Mouse (Mus musculus) limb, embryonic 12.5 days (tissue): Measurements from ENCODE around the gene Cnpy3. TPM values are rescaled to one million over a fixed set of nuclear protein-coding genes. Genes with fewer than 3 reads are reported as not detected.

Source experiments
- ATAC-seq: fragments of 200-750 bp; cut with Nextera tagmentation; 2 replicates; pipeline ENCODE4 v1.8.0; 2017; ENCODE audit warnings: low read depth, moderate TSS enrichment; ENCODE audit not compliant: insufficient number of reproducible peaks, insufficient read depth, low FRiP score, low TSS enrichment
- H3K27ac ChIP-seq: fragments of 300-500 bp; sonication (generic); 2 replicates; pipeline ENCODE4 v1.5.1; 2016; ENCODE audit warnings: mild to moderate bottlenecking, moderate library complexity
- H3K27me3 ChIP-seq: fragments of 300-500 bp; sonication (generic); 2 replicates; pipeline ENCODE4 v1.6.1; 2016; ENCODE audit warnings: mild to moderate bottlenecking, moderate library complexity
- H3K36me3 ChIP-seq: fragments of 300-500 bp; sonication (generic); 2 replicates; pipeline ENCODE4 v1.6.1; 2016; ENCODE audit warnings: mild to moderate bottlenecking, moderate library complexity
- H3K4me1 ChIP-seq: fragments of 300-500 bp; sonication (generic); replicated peaks from 2 replicates; pipeline ENCODE4 v1.6.1; 2016
- H3K4me2 ChIP-seq: fragments of 300-500 bp; sonication (generic); 2 replicates; pipeline ENCODE4 v1.6.1; 2016; ENCODE audit warnings: mild to moderate bottlenecking, moderate library complexity
- H3K4me3 ChIP-seq: fragments of 300-500 bp; sonication (generic); replicated peaks from 2 replicates; pipeline ENCODE4 v1.5.1; 2016; ENCODE audit warnings: mild to moderate bottlenecking
- H3K9ac ChIP-seq: fragments of 300-500 bp; sonication (generic); replicated peaks from 2 replicates; pipeline ENCODE4 v1.6.1; 2016; ENCODE audit warnings: mild to moderate bottlenecking, moderate library complexity
- H3K9me3 ChIP-seq: fragments of 300-500 bp; sonication (generic); 2 replicates; pipeline ENCODE4 v1.6.1; 2016; ENCODE audit warnings: mild to moderate bottlenecking, moderate library complexity
- WGBS: fragments of 180-500 bp; shearing (Covaris S2); methylation state at CpG from one replicate; pipeline ENCODE4 v1.1.7; 2016; 5-methylcytosine and 5-hydroxymethylcytosine counted together
- polyA plus RNA-seq: library from polyadenylated mRNA; unstranded; fragments of >200 nt; fragmentation: Nextera tagmentation; extraction: Ambion mirVana; gene quantifications from 2 replicates; pipeline ENCODE4 v1.2.1, GENCODE M21; 2016

Gene Cnpy3
- polyA plus RNA-seq, 1 experiment from 2014 or later, result 58.5 TPM

DNA sequence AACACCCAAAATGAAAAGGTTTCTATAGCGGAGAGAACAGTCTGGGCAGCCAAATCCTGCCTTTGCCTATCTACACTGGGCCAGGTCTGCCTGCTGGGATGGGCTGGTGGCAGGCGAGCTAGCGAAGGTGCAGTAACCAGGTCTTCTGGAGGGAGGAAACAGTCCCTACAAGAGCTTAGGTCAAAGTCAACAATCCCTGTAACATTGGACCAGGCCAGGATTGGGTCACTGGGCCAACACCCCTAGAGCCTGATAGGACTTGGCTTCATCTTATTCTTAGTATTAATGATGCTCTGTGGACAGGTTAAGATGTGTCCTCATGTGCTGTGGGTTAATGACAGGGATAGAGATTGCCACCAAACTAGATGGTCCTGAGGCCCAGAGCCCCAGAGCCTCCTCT is 18.0 kb downstream of the Cnpy3 start:
- 88% methylated on average over 3 of the region's 3 CpGs for WGBS
- ATAC-seq, result no peak

DNA sequence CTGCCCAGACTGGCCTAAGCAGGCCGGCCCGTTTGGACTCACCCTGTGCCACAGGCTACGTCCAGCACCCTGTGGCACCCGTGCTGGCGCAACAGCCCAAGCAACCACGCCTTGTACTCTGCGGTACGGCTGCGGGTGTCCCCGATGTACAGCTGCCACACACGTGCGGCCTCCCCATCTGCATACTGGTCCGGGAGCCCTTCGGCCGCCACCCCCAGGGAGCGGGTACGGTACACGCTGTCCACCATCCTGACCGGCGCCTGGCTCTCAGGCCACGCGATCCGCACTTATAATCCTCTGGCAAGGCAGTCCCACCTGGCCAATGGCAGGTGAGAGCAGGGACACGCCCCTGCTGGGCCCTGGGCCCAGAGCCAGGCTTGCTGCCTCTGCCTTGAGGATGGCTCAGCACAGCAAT is 23.1 kb downstream of the Cnpy3 start, which contains the start of gene Gnmt:
TSS of gene Gnmt (minus strand) at position 265 of the 415 bp plus-strand sequence.
- Histone ChIP-seq H3K9ac (peak within 1 kb of the TSS; percentile 44; the same call in 1 of the 2 replicates), H3K36me3 (peaks cover 24% of the 10 kb centered on the region), H3K27me3 (peaks cover 29% of the 10 kb centered on the region), H3K4me2 (peak within 1 kb of the TSS; percentile 36), H3K4me1 (peaks cover 8% of the 10 kb centered on the region; the same call in 1 of the 2 replicates), H3K27ac (no peak within 1 kb of the TSS), H3K9me3 (no peaks in the 10 kb centered on the region), H3K4me3 (peak within 1 kb of the TSS; percentile 16)
- WGBS, result 12% methylated on average over 24 of the region's 24 CpGs
- ATAC-seq, result no peak

More for the DNA sequence above, 18.0 kb downstream of the Cnpy3 start:
- Histone ChIP-seq H3K4me2 (no peak overlapping the region), H3K36me3 (peaks cover 40% of the 10 kb centered on the region), H3K4me1 (peaks cover 1% of the 10 kb centered on the region; the same call in 1 of the 2 replicates), H3K27ac (no peak overlapping the region), H3K9me3 (no peaks in the 10 kb centered on the region), H3K9ac (no peak overlapping the region), H3K4me3 (no peak overlapping the region), H3K27me3 (peaks cover 16% of the 10 kb centered on the region)

DNA sequence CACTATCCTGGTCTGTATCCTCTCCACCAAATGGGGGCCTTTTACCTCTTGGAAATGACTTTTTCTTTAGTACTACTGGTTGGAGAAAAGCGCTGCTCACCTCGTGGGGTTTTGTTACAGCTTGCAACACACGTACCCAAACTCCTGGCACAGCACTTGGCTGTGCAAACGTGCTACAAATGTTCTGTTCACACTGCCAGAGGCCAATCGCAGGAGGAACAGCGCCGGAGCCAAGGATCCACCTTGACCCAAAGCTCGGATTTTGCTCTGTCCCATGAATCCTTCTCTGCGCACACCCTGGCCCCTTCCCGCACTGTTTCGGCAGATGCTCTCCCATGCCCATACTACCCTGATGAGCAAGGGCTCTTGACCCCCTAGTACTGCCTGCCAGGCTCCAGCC is 23.5 kb downstream of the Cnpy3 start:
- Histone ChIP-seq H3K4me3 (peak overlapping the region; percentile 16), H3K36me3 (peaks cover 28% of the 10 kb centered on the region)

DNA sequence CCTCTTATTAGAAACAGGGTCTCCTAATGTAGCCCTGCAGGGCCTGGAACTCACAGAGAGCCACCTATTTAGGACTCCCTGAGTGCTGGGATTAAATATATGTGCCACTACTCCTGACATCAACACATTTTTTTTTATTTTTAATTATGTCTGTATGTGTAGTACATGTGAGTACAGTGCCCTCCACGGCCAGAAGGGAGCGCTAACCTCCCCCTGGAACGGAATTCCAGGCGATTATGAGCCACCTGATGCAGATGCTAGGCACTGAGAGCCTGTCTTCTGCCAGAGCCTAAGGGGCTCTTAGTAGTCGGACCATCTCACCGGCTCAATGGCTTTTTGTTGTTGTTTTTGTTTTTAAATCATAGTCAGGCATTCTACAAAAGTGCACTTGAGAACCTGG is 24.0 kb downstream of the Cnpy3 start:
- Histone ChIP-seq H3K4me1 (peaks cover 8% of the 10 kb centered on the region; the same call in 1 of the 2 replicates), H3K4me2 (no peak overlapping the region), H3K9ac (no peak overlapping the region), H3K27me3 (peaks cover 29% of the 10 kb centered on the region), H3K36me3 (peaks cover 33% of the 10 kb centered on the region), H3K4me3 (no peak overlapping the region), H3K27ac (no peak overlapping the region), H3K9me3 (no peaks in the 10 kb centered on the region)
- no peak for ATAC-seq
- 37% methylated on average over 6 of the region's 6 CpGs for WGBS

More for the DNA sequence above, 23.5 kb downstream of the Cnpy3 start:
- peak overlapping the region; percentile 36 for H3K4me2 ChIP-seq
- H3K27me3 ChIP-seq, result peaks cover 29% of the 10 kb centered on the region
- H3K9ac ChIP-seq, result peak overlapping the region; percentile 44; the same call in 1 of the 2 replicates
- ATAC-seq, result no peak
- peaks cover 8% of the 10 kb centered on the region; the same call in 1 of the 2 replicates for H3K4me1 ChIP-seq
- H3K9me3 ChIP-seq, result no peaks in the 10 kb centered on the region
- no peak overlapping the region for H3K27ac ChIP-seq
- 46% methylated on average over 11 of the region's 11 CpGs for WGBS

DNA sequence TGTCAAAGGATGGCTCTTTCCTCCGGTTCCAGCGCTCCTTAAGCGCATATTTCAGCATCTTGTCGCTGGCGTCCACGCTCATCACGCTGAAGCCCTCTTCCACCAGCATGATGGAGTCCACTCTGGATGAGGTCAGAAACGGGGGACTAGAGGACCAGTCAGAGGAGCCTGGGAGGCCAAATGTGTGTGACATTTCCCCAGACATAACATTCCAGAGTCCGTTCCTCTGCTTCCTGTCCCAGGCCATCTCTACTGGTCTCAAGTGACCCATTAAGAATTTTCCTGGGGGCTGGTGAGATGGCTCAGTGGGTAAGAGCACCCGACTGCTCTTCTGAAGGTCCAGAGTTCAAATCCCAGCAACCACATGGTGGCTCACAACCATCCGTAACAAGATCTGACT is 24.7 kb downstream of the Cnpy3 start:
- no peak for ATAC-seq

DNA sequence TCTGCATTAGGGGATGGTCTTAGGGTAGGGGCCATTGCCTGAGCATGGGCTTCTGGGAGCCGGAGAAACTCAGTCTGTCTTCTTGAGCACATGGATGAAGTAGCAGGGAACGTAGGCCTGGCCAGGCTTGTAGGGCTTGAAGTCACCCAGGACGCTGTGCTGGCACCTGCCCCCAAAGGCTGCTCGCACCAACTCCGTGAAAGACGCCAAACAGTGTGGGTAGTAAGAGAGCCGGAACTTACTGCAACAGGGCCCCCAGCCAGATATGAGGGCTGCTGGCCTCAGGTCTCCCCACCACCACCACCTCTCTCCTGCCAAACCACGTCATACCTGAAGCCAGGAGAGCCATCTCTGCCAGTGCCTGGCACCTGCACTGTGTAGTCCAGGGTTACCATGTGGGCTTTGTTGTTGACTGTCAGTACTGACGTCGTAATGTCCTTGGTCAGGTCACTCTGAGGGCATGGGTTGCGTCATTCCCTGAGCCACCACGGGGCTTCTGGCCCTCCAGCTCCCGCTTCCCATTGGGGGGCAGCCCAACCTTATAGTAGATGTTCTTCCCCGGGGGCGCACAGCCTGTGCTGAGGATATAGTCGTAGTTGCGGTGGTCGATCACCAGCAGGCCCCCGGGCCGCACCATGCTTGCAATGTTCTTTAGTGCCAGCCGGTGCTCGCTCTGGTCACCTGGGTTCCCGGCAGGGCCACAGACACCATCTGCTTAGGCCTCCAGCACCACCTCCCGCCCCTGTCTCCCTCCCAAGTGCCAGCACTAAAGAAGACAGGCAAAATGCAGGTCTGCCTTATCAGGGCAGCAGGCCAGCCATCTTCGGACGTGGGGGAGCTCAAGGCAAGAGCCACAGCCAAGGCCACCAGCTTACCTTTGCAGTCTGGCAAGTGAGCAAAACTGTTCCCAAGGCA is 26.0 kb downstream of the Cnpy3 start:
- Histone ChIP-seq H3K27me3 (peaks cover 29% of the 10 kb centered on the region), H3K4me1 (peaks cover 8% of the 10 kb centered on the region; the same call in 1 of the 2 replicates), H3K4me2 (no peak overlapping the region), H3K36me3 (peaks cover 52% of the 10 kb centered on the region), H3K4me3 (no peak overlapping the region), H3K9me3 (no peaks in the 10 kb centered on the region), H3K27ac (no peak overlapping the region), H3K9ac (no peak overlapping the region)
- WGBS, result 89% methylated on average over 26 of the region's 26 CpGs
- 0 out of 2 replicates have a peak, but pooled peaks have one; percentile 7 for ATAC-seq

More for the DNA sequence above, 24.7 kb downstream of the Cnpy3 start:
- H3K9me3 ChIP-seq, result no peaks in the 10 kb centered on the region
- H3K4me1 ChIP-seq, result peaks cover 8% of the 10 kb centered on the region; the same call in 1 of the 2 replicates
- no peak overlapping the region for H3K4me3 ChIP-seq
- peaks cover 39% of the 10 kb centered on the region for H3K36me3 ChIP-seq
- H3K9ac ChIP-seq, result no peak overlapping the region
- WGBS, result 89% methylated on average over 11 of the region's 11 CpGs
- H3K27me3 ChIP-seq, result peaks cover 29% of the 10 kb centered on the region
- no peak overlapping the region for H3K4me2 ChIP-seq
- no peak overlapping the region for H3K27ac ChIP-seq

DNA sequence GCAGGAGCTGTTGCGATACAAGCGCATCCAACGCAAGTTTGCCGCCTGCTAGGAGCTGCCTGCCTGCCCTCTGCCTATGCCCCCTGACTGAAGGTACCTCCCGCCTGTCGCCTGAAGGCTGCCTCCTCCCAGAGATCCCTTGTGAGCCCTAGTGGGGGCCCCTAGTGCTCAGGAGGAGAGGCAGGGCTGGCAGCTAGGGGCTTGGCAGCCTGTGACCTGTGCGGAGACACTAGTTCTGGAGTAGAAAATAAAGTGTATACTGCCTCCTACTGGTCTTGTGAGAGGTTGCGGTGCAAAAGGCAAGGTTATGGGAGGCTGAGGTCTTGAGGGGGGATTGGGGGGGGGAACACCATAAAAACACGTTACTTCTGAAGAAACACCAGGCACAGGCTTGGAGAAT is 26.7 kb downstream of the Cnpy3 start:
- peaks cover 26% of the 10 kb centered on the region for H3K27me3 ChIP-seq
- H3K9ac ChIP-seq, result no peak overlapping the region
- H3K4me3 ChIP-seq, result no peak overlapping the region
- H3K36me3 ChIP-seq, result peaks cover 59% of the 10 kb centered on the region
- no peaks in the 10 kb centered on the region for H3K9me3 ChIP-seq
- peaks cover 8% of the 10 kb centered on the region; the same call in 1 of the 2 replicates for H3K4me1 ChIP-seq
- no peak overlapping the region for H3K4me2 ChIP-seq
- ATAC-seq, result no peak
- 50% methylated on average over 9 of the region's 9 CpGs for WGBS
- no peak overlapping the region for H3K27ac ChIP-seq

DNA sequence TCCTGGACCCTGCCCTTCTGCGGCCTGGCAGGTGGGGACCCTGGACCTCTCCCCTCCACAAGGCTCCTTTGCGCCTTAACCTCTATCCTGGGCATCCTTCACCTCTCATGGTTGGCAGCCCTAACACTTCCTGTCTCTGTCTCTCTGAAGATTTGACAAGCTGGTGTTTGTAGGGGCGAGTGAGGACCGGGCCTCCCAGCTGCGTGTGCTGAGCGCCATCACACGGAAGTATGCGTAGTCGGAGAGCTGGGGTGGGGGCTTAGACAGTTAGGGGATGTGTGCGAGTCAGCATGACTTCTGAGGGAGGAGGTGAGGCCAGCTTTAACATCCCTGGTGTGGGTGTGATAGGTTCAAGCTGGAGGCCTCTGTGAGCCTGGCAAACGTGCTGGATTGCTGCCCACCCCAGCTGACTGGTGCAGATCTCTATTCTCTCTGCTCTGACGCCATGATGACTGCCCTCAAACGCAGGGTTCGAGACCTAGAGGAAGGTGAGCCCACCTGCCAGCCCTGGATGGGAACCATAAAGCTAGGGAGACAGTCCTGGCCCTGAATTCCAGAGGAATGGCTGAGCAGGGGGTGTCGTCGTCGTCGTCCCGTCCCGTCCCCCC is 27.4 kb downstream of the Cnpy3 start:
- Histone ChIP-seq H3K27ac (no peak overlapping the region), H3K4me3 (no peak overlapping the region), H3K9ac (no peak overlapping the region), H3K27me3 (peaks cover 19% of the 10 kb centered on the region), H3K9me3 (no peaks in the 10 kb centered on the region), H3K36me3 (peaks cover 64% of the 10 kb centered on the region), H3K4me2 (no peak overlapping the region), H3K4me1 (peaks cover 8% of the 10 kb centered on the region; the same call in 1 of the 2 replicates)
- ATAC-seq, result no peak
- WGBS, result 79% methylated on average over 20 of the region's 20 CpGs

DNA sequence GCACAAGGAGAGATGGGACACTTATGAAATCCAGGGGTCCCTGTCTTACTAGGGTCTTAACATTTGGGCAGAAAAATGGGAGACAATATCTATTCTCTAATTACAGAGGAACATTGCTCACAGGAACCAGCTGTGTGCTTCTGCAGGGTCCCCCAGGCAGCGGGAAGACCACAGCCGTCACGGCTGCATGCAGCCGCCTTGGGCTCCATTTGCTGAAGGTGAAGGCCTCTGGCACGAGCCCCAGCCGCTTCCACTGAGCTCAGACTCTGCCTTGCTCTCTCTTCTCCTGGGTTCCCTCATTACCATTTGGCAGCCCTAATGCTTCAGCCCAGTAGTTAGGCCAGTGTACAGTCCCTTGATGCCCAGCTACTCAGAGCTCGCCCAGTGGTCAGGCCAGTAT is 30.9 kb downstream of the Cnpy3 start:
- WGBS, result 86% methylated on average over 7 of the region's 7 CpGs
- peaks cover 82% of the 10 kb centered on the region for H3K36me3 ChIP-seq
- ATAC-seq, result no peak

DNA sequence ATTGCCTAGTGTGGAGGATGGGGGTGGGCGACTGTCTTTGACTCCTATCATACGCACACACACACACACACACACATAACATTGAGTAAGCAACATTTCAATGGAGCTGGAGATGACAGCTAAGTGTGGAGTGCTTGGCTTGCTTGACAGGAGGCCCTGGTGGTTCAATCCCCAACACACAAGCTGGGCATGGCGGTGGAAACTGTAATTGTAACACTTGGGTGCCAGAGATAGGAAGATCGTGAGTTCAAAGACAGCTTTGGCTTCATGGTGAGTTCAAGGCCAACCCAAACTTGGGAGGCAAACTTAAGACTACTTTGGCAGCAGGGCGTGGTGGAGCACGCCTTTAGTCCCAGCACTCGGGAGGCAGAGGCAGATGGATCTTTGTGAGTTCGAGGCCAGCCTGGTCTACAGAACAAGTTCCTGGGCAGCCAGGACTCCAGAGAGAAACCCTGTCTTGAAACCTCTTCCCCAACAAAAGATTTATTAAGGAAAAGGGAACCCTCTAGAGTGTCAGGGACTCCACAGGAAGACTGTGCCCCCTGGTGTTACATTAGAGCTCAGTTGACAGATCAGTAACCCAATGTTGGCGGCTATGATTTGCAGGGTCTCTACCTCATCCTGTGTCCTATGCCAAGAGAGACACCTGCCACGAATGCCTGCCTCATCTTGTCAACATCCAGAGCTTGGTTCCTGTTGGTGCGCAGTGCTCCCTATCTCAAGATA is 37.1 kb downstream of the Cnpy3 start:
- 95% methylated on average over 11 of the region's 11 CpGs for WGBS
- peaks cover 51% of the 10 kb centered on the region for H3K36me3 ChIP-seq
- H3K27ac ChIP-seq, result no peak overlapping the region
- no peaks in the 10 kb centered on the region for H3K27me3 ChIP-seq
- peaks cover 14% of the 10 kb centered on the region for H3K4me1 ChIP-seq
- H3K9me3 ChIP-seq, result no peaks in the 10 kb centered on the region
- no peak overlapping the region for H3K4me2 ChIP-seq
- no peak for ATAC-seq
- no peak overlapping the region for H3K9ac ChIP-seq
- H3K4me3 ChIP-seq, result no peak overlapping the region

More for the DNA sequence above, 30.9 kb downstream of the Cnpy3 start:
- Histone ChIP-seq H3K9me3 (no peaks in the 10 kb centered on the region), H3K4me1 (0 out of 2 replicates have a peak, but pooled peaks cover 3% of the 10 kb centered on the region), H3K27ac (no peak overlapping the region), H3K4me3 (no peak overlapping the region), H3K4me2 (no peak overlapping the region), H3K9ac (no peak overlapping the region), H3K27me3 (no peaks in the 10 kb centered on the region)
